Mouse (Mus musculus) stomach, embryonic 14.5 days (tissue): ENCODE data around the gene Bod1l. TPM values are rescaled to one million over a fixed set of nuclear protein-coding genes. Genes with fewer than 3 reads are reported as not detected.

ENCODE experiments used
- ATAC-seq: fragments of 200-750 bp; cut with Nextera tagmentation; 2 replicates; pipeline ENCODE4 v1.8.0; 2017; ENCODE audit warnings: low read depth, moderate TSS enrichment; ENCODE audit not compliant: insufficient number of reproducible peaks, insufficient read depth, low FRiP score
- H3K27ac ChIP-seq: fragments of 300-500 bp; sonication (generic); 2 replicates; pipeline ENCODE4 v1.5.1; 2014; ENCODE audit warnings: mild to moderate bottlenecking, low read length, moderate library complexity, mixed read lengths
- H3K27me3 ChIP-seq: fragments of 300-500 bp; sonication (generic); 2 replicates; pipeline ENCODE4 v1.6.1; 2014; ENCODE audit warnings: low read length, control low read depth, mixed read lengths; ENCODE audit not compliant: control insufficient read depth, insufficient read depth
- H3K36me3 ChIP-seq: fragments of 300-500 bp; sonication (generic); 2 replicates; pipeline ENCODE4 v1.6.1; 2014; ENCODE audit warnings: mild to moderate bottlenecking, control low read depth, low read length, moderate library complexity, mixed read lengths; ENCODE audit not compliant: control insufficient read depth, insufficient read depth
- H3K4me1 ChIP-seq: fragments of 300-500 bp; sonication (generic); 2 replicates; pipeline ENCODE4 v1.6.1; 2014; ENCODE audit warnings: low read length, control low read depth, mixed read lengths; ENCODE audit not compliant: control insufficient read depth, insufficient read depth
- H3K4me2 ChIP-seq: fragments of 300-500 bp; sonication (generic); replicated peaks from 2 replicates; pipeline ENCODE4 v1.6.1; 2014; ENCODE audit warnings: low read depth, low read length, control low read depth
- H3K4me3 ChIP-seq: fragments of 300-500 bp; sonication (generic); 2 replicates; pipeline ENCODE4 v1.5.1; 2014; ENCODE audit warnings: low read depth, low read length, control low read depth
- H3K9ac ChIP-seq: fragments of 300-500 bp; sonication (generic); replicated peaks from 2 replicates; pipeline ENCODE4 v1.6.1; 2014; ENCODE audit warnings: low read depth, mild to moderate bottlenecking, control low read depth, low read length, moderate library complexity, mixed read lengths
- H3K9me3 ChIP-seq: fragments of 300-500 bp; sonication (generic); 2 replicates; pipeline ENCODE4 v1.6.1; 2016; ENCODE audit warnings: low read depth, low read length, control low read depth; ENCODE audit not compliant: control insufficient read depth
- WGBS: fragments of 180-500 bp; shearing (Covaris S2); extraction: QIAGEN DNeasy Blood & Tissue Kit; methylation state at CpG from one replicate; pipeline ENCODE4 v1.1.7; 2014; 5-methylcytosine and 5-hydroxymethylcytosine counted together
- polyA plus RNA-seq: library from polyadenylated mRNA; unstranded; fragments of >200 nt; fragmentation: Nextera tagmentation; extraction: Ambion mirVana; gene quantifications from 2 replicates; pipeline ENCODE4 v1.2.1, GENCODE M21; 2014

Bod1l gene
- polyA plus RNA-seq, 1 experiment from 2014 or later = 26.9 TPM

DNA sequence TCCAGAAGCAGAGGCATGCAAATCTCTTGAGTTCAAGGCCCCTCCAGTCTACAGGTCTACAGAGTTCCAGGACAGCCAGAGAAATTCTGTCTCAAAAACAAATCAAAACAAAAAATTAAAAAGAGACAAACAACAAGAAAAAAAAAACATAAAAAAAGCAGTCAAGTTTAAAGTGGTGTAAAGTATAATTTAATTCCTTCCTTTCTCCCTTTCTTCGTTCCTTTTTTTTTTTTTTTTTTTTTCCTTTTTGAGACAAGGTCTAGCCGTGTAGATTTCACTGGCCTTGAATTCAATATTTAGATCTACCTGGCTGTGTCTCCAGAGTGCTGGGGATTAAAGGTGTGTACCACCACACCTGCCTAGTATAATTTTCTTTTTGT lies 1.4 kb upstream of the Bod1l start:
- Histone ChIP-seq H3K4me3 (0 out of 2 replicates have a peak overlapping the region, but pooled peaks have one; percentile 96), H3K36me3 (no peaks in the 10 kb centered on the region), H3K4me2 (peak overlapping the region; percentile 68), H3K27ac (no peak overlapping the region), H3K27me3 (no peaks in the 10 kb centered on the region), H3K9ac (no peak overlapping the region), H3K9me3 (no peaks in the 10 kb centered on the region), H3K4me1 (peaks cover 7% of the 10 kb centered on the region; the same call in 1 of the 2 replicates)
- no peak for ATAC-seq
- WGBS = 64% methylated on average over 2 of the region's 2 CpGs

DNA sequence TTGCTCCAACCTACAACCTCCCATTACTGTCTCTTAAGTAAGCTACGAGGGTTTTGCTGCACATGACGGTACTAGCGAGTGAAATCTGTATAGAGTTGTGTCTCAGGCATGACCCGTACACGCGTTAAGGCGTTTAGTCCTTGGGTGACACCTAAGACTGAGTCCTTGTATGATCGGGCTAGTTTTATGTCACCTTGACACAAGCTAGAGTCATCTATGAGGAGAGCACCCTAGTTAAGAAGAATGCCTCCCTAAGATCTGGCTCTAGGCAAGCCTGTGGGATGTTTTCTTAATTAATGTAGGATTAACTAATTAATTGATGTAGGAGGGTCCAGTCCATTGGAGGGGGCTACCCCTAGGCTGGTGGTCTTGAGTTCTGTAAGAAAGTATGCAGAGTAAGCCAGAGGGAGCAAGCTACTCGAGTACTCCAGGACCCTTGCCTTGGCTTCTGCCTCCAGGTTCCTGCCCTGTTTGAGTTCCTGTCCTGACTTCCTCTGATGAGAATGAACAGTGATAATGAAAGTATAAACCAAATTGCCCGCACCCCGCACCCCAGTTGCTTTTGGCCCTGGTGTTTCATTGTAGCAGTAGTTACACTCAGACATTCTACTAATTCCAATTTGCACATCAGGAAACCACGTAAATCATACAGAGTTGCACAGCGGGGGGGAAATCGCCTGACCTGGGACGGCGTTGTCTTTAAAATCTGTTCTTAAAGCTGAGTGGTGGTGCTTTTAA lies 874 bp upstream of the Bod1l start:
- Histone ChIP-seq H3K4me2 (peak overlapping the region; percentile 68), H3K9me3 (no peaks in the 10 kb centered on the region), H3K27ac (no peak overlapping the region), H3K27me3 (no peaks in the 10 kb centered on the region), H3K4me3 (peak overlapping the region; percentile 96), H3K9ac (no peak overlapping the region), H3K4me1 (peaks cover 7% of the 10 kb centered on the region; the same call in 1 of the 2 replicates), H3K36me3 (no peaks in the 10 kb centered on the region)
- WGBS = 25% methylated on average over 16 of the region's 16 CpGs
- peak; percentile 34; the same call in 1 of the 2 replicates for ATAC-seq

DNA sequence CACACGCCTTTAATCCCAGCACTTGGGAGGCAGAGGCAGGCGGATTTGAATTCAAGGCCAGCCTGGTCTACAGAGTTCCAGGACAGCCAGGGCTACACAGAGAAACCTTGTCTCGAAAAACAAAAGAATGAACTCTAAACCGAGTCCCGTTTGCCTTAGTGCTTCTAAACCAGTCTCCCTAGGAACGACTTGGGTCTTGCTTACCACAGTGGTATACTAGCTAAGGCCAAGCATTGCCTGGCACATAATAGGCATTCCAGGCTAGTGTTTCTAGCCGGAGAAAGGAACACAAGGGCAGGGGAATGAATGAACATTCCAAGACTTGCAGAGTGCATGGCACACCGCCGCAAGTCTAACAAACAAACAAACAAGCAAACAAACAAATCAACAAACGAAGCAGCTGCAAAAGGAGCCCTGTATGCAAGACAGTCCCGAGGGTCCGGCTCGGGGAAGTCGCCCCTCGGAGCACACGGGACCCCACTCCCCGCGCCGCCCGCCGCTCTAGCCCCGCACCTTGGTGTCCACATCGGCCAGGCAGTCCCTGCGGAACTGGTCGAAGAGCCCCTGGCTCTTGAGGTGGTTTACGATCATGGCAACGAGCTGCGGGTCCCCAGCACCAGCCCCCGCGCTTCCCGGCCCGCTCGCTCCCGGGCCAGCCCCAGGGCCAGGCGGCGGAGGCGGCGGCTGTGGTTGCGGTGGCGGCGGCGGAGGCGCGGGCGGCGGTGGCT lies 532 bp downstream of the Bod1l start:
- peak overlapping the region; percentile 96 for H3K4me3 ChIP-seq
- WGBS = under 1% methylated on average over 45 of the region's 46 CpGs
- ATAC-seq = no peak

DNA sequence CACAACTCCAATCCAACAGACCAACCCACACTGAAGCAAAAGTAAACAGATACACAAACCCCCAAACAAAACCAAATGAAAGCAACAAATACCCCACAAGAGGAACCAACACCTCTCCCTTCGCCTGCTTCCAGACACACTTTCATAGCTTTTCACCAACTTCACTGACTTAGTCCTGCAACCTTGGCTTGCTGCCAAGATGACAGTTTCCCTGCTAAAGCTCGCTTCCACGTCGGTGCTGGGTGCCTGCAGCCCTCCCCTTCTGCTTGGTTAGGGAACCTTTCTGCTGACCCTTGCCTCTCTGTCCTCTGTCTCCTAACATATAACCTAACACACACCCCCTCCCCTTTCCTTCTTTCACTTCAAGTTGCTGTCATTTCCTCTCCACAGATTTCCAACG lies 1.4 kb downstream of the Bod1l start:
- H3K36me3 ChIP-seq = no peaks in the 10 kb centered on the region
- no peaks in the 10 kb centered on the region for H3K27me3 ChIP-seq
- no peak for ATAC-seq
- no peak overlapping the region for H3K27ac ChIP-seq
- 15% methylated on average over 5 of the region's 5 CpGs for WGBS
- peaks cover 7% of the 10 kb centered on the region; the same call in 1 of the 2 replicates for H3K4me1 ChIP-seq
- H3K9ac ChIP-seq = no peak overlapping the region
- no peaks in the 10 kb centered on the region for H3K9me3 ChIP-seq
- peak overlapping the region; percentile 78 for H3K4me2 ChIP-seq
- peak overlapping the region; percentile 96 for H3K4me3 ChIP-seq

More for the DNA sequence above, 532 bp downstream of the Bod1l start:
- H3K4me2 ChIP-seq = peak overlapping the region; percentile 78
- no peaks in the 10 kb centered on the region for H3K9me3 ChIP-seq
- no peaks in the 10 kb centered on the region for H3K36me3 ChIP-seq
- peaks cover 7% of the 10 kb centered on the region; the same call in 1 of the 2 replicates for H3K4me1 ChIP-seq
- peak overlapping the region; percentile 59; the same call in 1 of the 2 replicates for H3K27ac ChIP-seq
- peak overlapping the region; percentile 92 for H3K9ac ChIP-seq
- H3K27me3 ChIP-seq = no peaks in the 10 kb centered on the region

DNA sequence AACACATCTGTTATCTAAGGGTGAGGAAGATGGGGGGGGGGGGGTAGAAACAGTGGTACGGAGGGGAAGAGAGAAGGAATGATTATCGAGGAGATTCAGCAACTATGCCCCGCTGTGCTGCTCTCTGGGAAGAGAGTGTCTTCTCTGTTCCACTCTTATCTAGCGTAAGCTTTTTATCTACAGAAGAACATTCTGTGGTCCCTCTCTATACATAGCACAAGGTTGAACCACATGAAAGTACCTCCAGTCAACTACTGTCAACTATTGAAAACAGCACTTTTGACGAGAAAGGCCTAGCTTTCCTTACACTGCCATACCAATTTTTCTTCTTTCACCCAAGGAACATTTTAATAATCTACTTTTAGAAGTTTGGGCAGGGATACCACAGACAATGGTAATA lies 2.4 kb downstream of the Bod1l start:
- Histone ChIP-seq H3K27me3 (no peaks in the 10 kb centered on the region), H3K27ac (no peak overlapping the region), H3K9ac (no peak overlapping the region), H3K4me3 (no peak overlapping the region), H3K4me1 (peaks cover 7% of the 10 kb centered on the region; the same call in 1 of the 2 replicates), H3K9me3 (no peaks in the 10 kb centered on the region), H3K4me2 (no peak overlapping the region), H3K36me3 (0 out of 2 replicates have a peak, but pooled peaks cover 3% of the 10 kb centered on the region)
- WGBS = 94% methylated on average over 5 of the region's 5 CpGs
- no peak for ATAC-seq

DNA sequence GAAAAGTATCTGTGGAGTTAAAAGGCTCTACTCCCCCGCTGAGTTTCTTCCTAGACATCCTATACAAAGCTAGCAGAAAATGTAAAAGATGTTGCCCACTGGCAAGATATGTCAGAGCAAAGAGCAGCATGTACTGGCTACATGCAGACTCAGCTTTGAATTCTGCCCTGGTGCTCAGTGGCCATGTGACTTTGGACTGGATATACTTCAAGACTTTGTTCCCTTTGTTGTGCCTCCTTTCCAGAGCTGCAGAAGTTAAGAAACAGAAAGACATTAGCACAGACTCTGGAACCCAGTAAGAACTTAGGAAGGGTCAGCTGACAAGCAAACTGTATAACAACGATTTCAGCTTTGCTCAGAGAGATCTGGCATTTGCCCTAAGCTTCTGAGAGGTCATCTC lies 14.0 kb downstream of the Bod1l start:
- Histone ChIP-seq H3K9ac (no peak overlapping the region), H3K27ac (no peak overlapping the region), H3K4me3 (no peak overlapping the region), H3K27me3 (no peaks in the 10 kb centered on the region), H3K9me3 (no peaks in the 10 kb centered on the region), H3K4me1 (no peaks in the 10 kb centered on the region), H3K4me2 (no peak overlapping the region), H3K36me3 (peaks cover 76% of the 10 kb centered on the region)
- 95% methylated on average over 2 of the region's 2 CpGs for WGBS
- ATAC-seq = no peak

DNA sequence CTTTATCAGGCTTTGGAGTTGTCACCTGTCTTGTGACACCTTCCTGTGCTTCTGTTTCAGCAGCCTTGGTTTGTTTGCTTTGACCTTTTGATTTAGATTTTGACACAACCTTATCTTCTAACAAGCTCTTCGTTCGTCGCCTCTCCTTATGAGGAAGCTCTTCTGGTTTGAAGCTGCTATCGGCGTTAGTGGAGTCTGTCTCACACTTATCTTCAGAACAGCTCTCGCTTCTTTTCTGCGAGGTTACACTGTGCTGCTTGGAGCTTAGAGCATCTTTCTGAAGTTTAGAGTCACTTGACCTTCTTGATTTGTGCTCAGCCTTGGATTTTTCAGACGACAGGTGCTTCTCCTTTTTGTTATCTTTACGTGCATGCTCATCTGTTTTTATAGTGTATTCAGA lies 23.0 kb downstream of the Bod1l start:
- Histone ChIP-seq H3K36me3 (peaks cover 77% of the 10 kb centered on the region), H3K27me3 (no peaks in the 10 kb centered on the region), H3K9me3 (no peaks in the 10 kb centered on the region), H3K4me3 (no peak overlapping the region), H3K9ac (no peak overlapping the region), H3K27ac (no peak overlapping the region), H3K4me1 (no peaks in the 10 kb centered on the region), H3K4me2 (no peak overlapping the region)
- no peak for ATAC-seq
- 88% methylated on average over 9 of the region's 9 CpGs for WGBS

DNA sequence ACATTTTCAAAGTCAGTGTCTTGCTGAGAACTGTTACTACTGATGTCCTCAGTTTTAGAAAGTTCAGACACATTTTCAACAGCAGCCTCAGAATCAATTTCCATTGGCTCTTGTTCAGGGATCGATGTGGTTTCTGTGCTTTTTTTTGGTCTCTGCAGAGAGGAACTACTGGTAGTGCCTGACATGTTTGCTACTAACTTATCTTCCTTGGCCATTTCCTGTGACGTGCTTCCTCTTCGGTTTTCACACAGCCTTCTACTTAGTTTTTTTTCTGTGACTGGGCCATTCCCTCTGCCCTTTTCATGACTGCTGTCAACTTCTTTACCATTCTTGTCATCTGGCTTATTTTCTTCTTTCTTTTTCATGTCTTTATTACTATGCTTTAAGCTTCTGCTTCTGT lies 23.6 kb downstream of the Bod1l start:
- H3K4me2 ChIP-seq = no peak overlapping the region
- 87% methylated on average over 3 of the region's 3 CpGs for WGBS
- H3K9ac ChIP-seq = no peak overlapping the region
- H3K4me3 ChIP-seq = no peak overlapping the region
- no peaks in the 10 kb centered on the region for H3K4me1 ChIP-seq
- H3K36me3 ChIP-seq = peaks cover 77% of the 10 kb centered on the region
- no peak overlapping the region for H3K27ac ChIP-seq
- no peak for ATAC-seq
- no peaks in the 10 kb centered on the region for H3K9me3 ChIP-seq
- no peaks in the 10 kb centered on the region for H3K27me3 ChIP-seq
